Mouse (Mus musculus): ENCODE results near the gene Slc24a2. TPM values are rescaled to one million over a fixed set of nuclear protein-coding genes. Genes with fewer than 3 reads are reported as not detected.

The Slc24a2 gene
- total and polyA plus RNA-seq, 2 experiments from 2014 or later = 5.0 to 29.6 TPM

GRCm38 (mm10) chr4:87019486-87020105, 210.7 kb downstream of the Slc24a2 start:
- no peak for ATAC-seq
- no peak overlapping the region for H3K4me3 ChIP-seq (ENCODE audit: low read length)
- no peak for TF ChIP-seq CTCF (IDR thresholded peaks at IDR 0.05; ENCODE audit: low read depth)

GRCm38 (mm10) chr4:87018073-87018997, 211.9 kb downstream of the Slc24a2 start:
- DNase-seq (ENCODE audit: low spot score) (no peak), ATAC-seq (no peak)

More at GRCm38 (mm10) chr4:87019486-87020105, 210.7 kb downstream of the Slc24a2 start:
- WGBS = 48% methylated on average over 13 of the region's 13 CpGs
- H3K9me3 ChIP-seq (ENCODE audit: low read length) = no peaks in the 10 kb centered on the region
- no peak overlapping the region for H3K27ac ChIP-seq
- H3K27me3 ChIP-seq (ENCODE audit: insufficient read depth, low read length) = no peaks in the 10 kb centered on the region
- no peak for DNase-seq (ENCODE audit: low spot score)
- no peak overlapping the region for H3K4me2 ChIP-seq (ENCODE audit: low read depth, low read length)
- H3K4me1 ChIP-seq (ENCODE audit: insufficient read depth, low read length) = no peaks in the 10 kb centered on the region; the same call in 1 of the 2 replicates
- no peaks in the 10 kb centered on the region for H3K36me3 ChIP-seq (ENCODE audit: insufficient read depth, low read length)
- H3K9ac ChIP-seq (replicated peaks; ENCODE audit: low read length) = no peak overlapping the region

GRCm38 (mm10) chr4:87017464-87017863, 212.8 kb downstream of the Slc24a2 start:
- peaks cover 3% of the 10 kb centered on the region; the same call in 1 of the 2 replicates for H3K4me1 ChIP-seq (ENCODE audit: insufficient read depth, low read length)
- H3K36me3 ChIP-seq (ENCODE audit: insufficient read depth, low read length) = no peaks in the 10 kb centered on the region
- WGBS = 63% methylated on average over 3 of the region's 3 CpGs
- DNase-seq (ENCODE audit: low spot score) (no peak), ATAC-seq (no peak)
- TF ChIP-seq CTCF (IDR thresholded peaks at IDR 0.05; ENCODE audit: low read depth) = no peak
- no peaks in the 10 kb centered on the region for H3K27me3 ChIP-seq (ENCODE audit: insufficient read depth, low read length)
- no peak overlapping the region for H3K4me2 ChIP-seq (ENCODE audit: low read depth, low read length)
- no peak overlapping the region for H3K4me3 ChIP-seq (ENCODE audit: low read length)
- no peak overlapping the region for H3K9ac ChIP-seq (replicated peaks; ENCODE audit: low read length)
- H3K27ac ChIP-seq = no peak overlapping the region
- H3K9me3 ChIP-seq (ENCODE audit: low read length) = no peaks in the 10 kb centered on the region

More at GRCm38 (mm10) chr4:87018073-87018997, 211.9 kb downstream of the Slc24a2 start:
- no peak overlapping the region for H3K27ac ChIP-seq
- no peak overlapping the region for H3K4me2 ChIP-seq (ENCODE audit: low read depth, low read length)
- H3K36me3 ChIP-seq (ENCODE audit: insufficient read depth, low read length) = no peaks in the 10 kb centered on the region
- no peaks in the 10 kb centered on the region for H3K27me3 ChIP-seq (ENCODE audit: insufficient read depth, low read length)
- H3K4me3 ChIP-seq (ENCODE audit: low read length) = no peak overlapping the region
- H3K4me1 ChIP-seq (ENCODE audit: insufficient read depth, low read length) = peaks cover 3% of the 10 kb centered on the region; the same call in 1 of the 2 replicates
- WGBS = 88% methylated on average over 9 of the region's 9 CpGs
- no peaks in the 10 kb centered on the region for H3K9me3 ChIP-seq (ENCODE audit: low read length)
- H3K9ac ChIP-seq (replicated peaks; ENCODE audit: low read length) = no peak overlapping the region
- no peak for TF ChIP-seq CTCF (IDR thresholded peaks at IDR 0.05; ENCODE audit: low read depth)

GRCm38 (mm10) chr4:87015746-87016145, 214.5 kb downstream of the Slc24a2 start:
- Histone ChIP-seq H3K9ac (replicated peaks; ENCODE audit: low read length) (no peak overlapping the region), H3K4me1 (ENCODE audit: insufficient read depth, low read length) (peaks cover 3% of the 10 kb centered on the region; the same call in 1 of the 2 replicates), H3K4me3 (ENCODE audit: low read length) (no peak overlapping the region), H3K27me3 (ENCODE audit: insufficient read depth, low read length) (no peaks in the 10 kb centered on the region), H3K27ac (no peak overlapping the region), H3K36me3 (ENCODE audit: insufficient read depth, low read length) (0 out of 2 replicates have a peak, but pooled peaks cover 7% of the 10 kb centered on the region), H3K9me3 (ENCODE audit: low read length) (no peaks in the 10 kb centered on the region), H3K4me2 (ENCODE audit: low read depth, low read length) (no peak overlapping the region)
- TF ChIP-seq CTCF (IDR thresholded peaks at IDR 0.05; ENCODE audit: low read depth) = no peak
- WGBS = 64% methylated on average over 4 of the region's 4 CpGs
- no peak for DNase-seq (ENCODE audit: low spot score)
- no peak for ATAC-seq

GRCm38 (mm10) chr4:87013721-87014620, 216.3 kb downstream of the Slc24a2 start:
- Histone ChIP-seq H3K36me3 (ENCODE audit: insufficient read depth, low read length) (0 out of 2 replicates have a peak, but pooled peaks cover 7% of the 10 kb centered on the region), H3K4me3 (ENCODE audit: low read length) (no peak overlapping the region), H3K4me2 (ENCODE audit: low read depth, low read length) (no peak overlapping the region), H3K27me3 (ENCODE audit: insufficient read depth, low read length) (no peaks in the 10 kb centered on the region), H3K9ac (replicated peaks; ENCODE audit: low read length) (no peak overlapping the region), H3K9me3 (ENCODE audit: low read length) (no peaks in the 10 kb centered on the region), H3K4me1 (ENCODE audit: insufficient read depth, low read length) (0 out of 2 replicates have a peak, but pooled peaks cover 3% of the 10 kb centered on the region), H3K27ac (no peak overlapping the region)
- TF ChIP-seq CTCF (IDR thresholded peaks at IDR 0.05; ENCODE audit: low read depth) = no peak
- 66% methylated on average over 7 of the region's 7 CpGs for WGBS
- peak; percentile 56 for DNase-seq (ENCODE audit: low spot score)
- ATAC-seq = peak; percentile 53; the same call in 1 of the 2 replicates

GRCm38 (mm10) chr4:86992470-86992869, 237.8 kb downstream of the Slc24a2 start:
- Histone ChIP-seq H3K27me3 (ENCODE audit: insufficient read depth, low read length) (no peaks in the 10 kb centered on the region), H3K27ac (no peak overlapping the region), H3K36me3 (ENCODE audit: insufficient read depth, low read length) (no peaks in the 10 kb centered on the region), H3K9me3 (ENCODE audit: low read length) (no peaks in the 10 kb centered on the region), H3K4me2 (ENCODE audit: low read depth, low read length) (no peak overlapping the region), H3K4me3 (ENCODE audit: low read length) (no peak overlapping the region), H3K9ac (replicated peaks; ENCODE audit: low read length) (no peak overlapping the region), H3K4me1 (ENCODE audit: insufficient read depth, low read length) (no peaks in the 10 kb centered on the region)
- TF ChIP-seq CTCF (IDR thresholded peaks at IDR 0.05; ENCODE audit: low read depth) = peak; percentile 20
- WGBS = 67% methylated on average over 3 of the region's 3 CpGs
- DNase-seq (ENCODE audit: low spot score) (no peak), ATAC-seq (no peak)

Measured in hindbrain, postnatal 0 days (tissue).